Mouse (Mus musculus) hindbrain, embryonic 14.5 days (tissue): Measurements from ENCODE around the gene B3galt5. TPM values are rescaled to one million over a fixed set of nuclear protein-coding genes. Genes with fewer than 3 reads are reported as not detected.

Experiments used
- ATAC-seq: fragments of 200-750 bp; cut with Nextera tagmentation; 2 replicates; pipeline ENCODE4 v1.8.0; 2017; ENCODE audit warnings: moderate number of reproducible peaks, mild to moderate bottlenecking, moderate TSS enrichment, moderate library complexity; ENCODE audit not compliant: low FRiP score
- DNase-seq: peaks from one replicate; pipeline ENCODE4 v3.0.0-alpha.2; 2015; ENCODE audit warnings: low spot score
- H3K27ac ChIP-seq: fragments of 300-500 bp; sonication (generic); 2 replicates; pipeline ENCODE4 v1.5.1; 2014; ENCODE audit warnings: mild to moderate bottlenecking, moderate library complexity
- H3K27me3 ChIP-seq: fragments of 300-500 bp; sonication (generic); 2 replicates; pipeline ENCODE4 v1.6.1; 2014; ENCODE audit warnings: mild to moderate bottlenecking, low read length, mixed read lengths; ENCODE audit not compliant: control insufficient read depth, insufficient read depth
- H3K36me3 ChIP-seq: fragments of 300-500 bp; sonication (generic); replicated peaks from 2 replicates; pipeline ENCODE4 v1.6.1; 2014; ENCODE audit not compliant: control insufficient read depth, insufficient read depth
- H3K4me1 ChIP-seq: fragments of 300-500 bp; sonication (generic); replicated peaks from 2 replicates; pipeline ENCODE4 v1.6.1; 2014; ENCODE audit warnings: antibody characterized with exemption, low read length, mixed read lengths; ENCODE audit not compliant: control insufficient read depth, insufficient read depth
- H3K4me2 ChIP-seq: fragments of 300-500 bp; sonication (generic); replicated peaks from 2 replicates; pipeline ENCODE4 v1.6.1; 2014; ENCODE audit warnings: mild to moderate bottlenecking, moderate library complexity
- H3K4me3 ChIP-seq: fragments of 300-500 bp; sonication (generic); replicated peaks from 2 replicates; pipeline ENCODE4 v1.5.1; 2014; ENCODE audit warnings: mild to moderate bottlenecking, low read length
- H3K9ac ChIP-seq: fragments of 300-500 bp; sonication (generic); 2 replicates; pipeline ENCODE4 v1.6.1; 2014
- H3K9me3 ChIP-seq: fragments of 300-500 bp; sonication (generic); 2 replicates; pipeline ENCODE4 v1.6.1; 2016; ENCODE audit warnings: low read length; ENCODE audit not compliant: control insufficient read depth
- WGBS: fragments of 180-500 bp; shearing (Covaris S2); extraction: QIAGEN DNeasy Blood & Tissue Kit; methylation state at CpG from one replicate; pipeline ENCODE4 v1.1.7; 2014; 5-methylcytosine and 5-hydroxymethylcytosine counted together
- polyA plus RNA-seq: library from polyadenylated mRNA; unstranded; fragments of >200 nt; fragmentation: Nextera tagmentation; extraction: Ambion mirVana; gene quantifications from 2 replicates; pipeline ENCODE4 v1.2.1, GENCODE M21; 2014

Gene B3galt5
- polyA plus RNA-seq, 1 experiment from 2014 or later: 5.3 TPM

GRCm38 (mm10) chr16:96364870-96365269, 129.3 kb downstream of the B3galt5 start:
- Histone ChIP-seq H3K9me3 (no peaks in the 10 kb centered on the region), H3K4me1 (no peaks in the 10 kb centered on the region), H3K27me3 (no peaks in the 10 kb centered on the region), H3K9ac (no peak overlapping the region), H3K4me2 (no peak overlapping the region), H3K27ac (no peak overlapping the region), H3K36me3 (no peaks in the 10 kb centered on the region), H3K4me3 (no peak overlapping the region)
- no peak for ATAC-seq
- no peak for DNase-seq
- WGBS: 75% methylated on average over 11 of the region's 11 CpGs

Other genes starting within 250 kb of the B3galt5 start
- 62.1 and 67.7 TPM in 2 replicates for gene Psmg1, start 244.8 kb upstream of the B3galt5 start, polyA plus RNA-seq
- 316 and 319 TPM in 2 replicates for gene Brwd1, start 153.3 kb upstream of the B3galt5 start, polyA plus RNA-seq
- gene Hmgn1, start 108.1 kb upstream of the B3galt5 start, polyA plus RNA-seq: 292 and 300 TPM in 2 replicates
- gene Wrb, start 90.4 kb upstream of the B3galt5 start, polyA plus RNA-seq: 214 and 242 TPM in 2 replicates
- gene Lca5l, start 43.5 kb upstream of the B3galt5 start, polyA plus RNA-seq: 1.3 and 2.1 TPM in 2 replicates
- gene Sh3bgr, start 35.4 kb upstream of the B3galt5 start, polyA plus RNA-seq: 1.3 and 2.6 TPM in 2 replicates
- 0.12 TPM in 1 of 2 replicates, not detected in the other for gene Itgb2l, start 207.8 kb downstream of the B3galt5 start, polyA plus RNA-seq
- 347 and 386 TPM in 2 replicates for gene Pcp4, start 231.8 kb downstream of the B3galt5 start, polyA plus RNA-seq